ENCODE assay signal across 8 mouse cellular contexts in genomic region chr2:158305948-158306695, GRCm38 (mm10). TPM values are rescaled to one million over a fixed set of nuclear protein-coding genes. Genes with fewer than 3 reads are reported as not detected.
DNase-seq lines count a peak whose midpoint lies in the region; ATAC-seq and TF ChIP-seq lines count a peak whose summit lies in the region.

Gene Lbp (plus strand): TSS chr2:158306493.

- WGBS in heart, embryonic 10.5 days, result 40% methylated on average over 13 of the region's 13 CpGs
- WGBS in forebrain, postnatal 0 days, result 55% methylated on average over 13 of the region's 13 CpGs

- no peak within 1 kb of the TSS for H3K4me2 ChIP-seq in forebrain, postnatal 0 days (ENCODE audit: low read depth)

- H3K36me3 ChIP-seq in heart, embryonic 10.5 days, result no peaks in the 10 kb centered on the region
- H3K36me3 ChIP-seq in forebrain, postnatal 0 days (ENCODE audit: insufficient read depth), result no peaks in the 10 kb centered on the region

- no peaks in the 10 kb centered on the region for H3K27me3 ChIP-seq in heart, embryonic 10.5 days (ENCODE audit: insufficient read depth, poor library complexity, severe bottlenecking)
- H3K27me3 ChIP-seq in forebrain, postnatal 0 days (ENCODE audit: insufficient read depth, low read length), result no peaks in the 10 kb centered on the region

- peak; percentile 20 for DNase-seq in NIH3T3 (ENCODE audit: low read depth)
- DNase-seq in heart, embryonic 10.5 days (ENCODE audit: low spot score), result no peak
- peak; percentile 73 for DNase-seq in kidney, postnatal 10 days
- DNase-seq in lung, postnatal 4 days, result peak; percentile 77 to 85
- peak; percentile 45 for DNase-seq in yolk sac, embryonic 10.5 days (ENCODE audit: low spot score)
- DNase-seq in left cerebral cortex, postnatal 4 days, result no peak
- no peak for DNase-seq in forebrain, postnatal 0 days

- ATAC-seq in common myeloid progenitor, adult 5-6 weeks (replicated peaks; ENCODE audit: low read depth, poor library complexity, severe bottlenecking), result peak; percentile 76
- no peak for ATAC-seq in forebrain, postnatal 0 days

- intact Hi-C loops in left cerebral cortex, postnatal 4 days (cut with DNase I), result no loop called here

- H3K4me1 ChIP-seq in heart, embryonic 10.5 days, result peaks cover 23% of the 10 kb centered on the region
- no peaks in the 10 kb centered on the region for H3K4me1 ChIP-seq in forebrain, postnatal 0 days (ENCODE audit: insufficient read depth)

- H3K9ac ChIP-seq in forebrain, postnatal 0 days, result no peak within 1 kb of the TSS

- no peaks in the 10 kb centered on the region for H3K9me3 ChIP-seq in heart, embryonic 10.5 days
- no peaks in the 10 kb centered on the region for H3K9me3 ChIP-seq in forebrain, postnatal 0 days (ENCODE audit: low read length)

- no peak for TF ChIP-seq CTCF in forebrain, postnatal 0 days (IDR thresholded peaks at IDR 0.05; ENCODE audit: low read depth)

- peak within 1 kb of the TSS; percentile 57 for H3K27ac ChIP-seq in heart, embryonic 10.5 days
- no peak within 1 kb of the TSS for H3K27ac ChIP-seq in forebrain, postnatal 0 days (ENCODE audit: low read depth, low read length)

- H3K4me3 ChIP-seq in heart, embryonic 10.5 days, result peak within 1 kb of the TSS; percentile 23
- no peak within 1 kb of the TSS for H3K4me3 ChIP-seq in forebrain, postnatal 0 days (ENCODE audit: low read depth, low read length)

RNA-seq across cellular contexts. Expression of gene Lbp, which starts in this region (rescaled TPM):
- total RNA-seq in common myeloid progenitor, adult 5-6 weeks (2017), result 34.2 and 47.6 TPM in 2 replicates
- 5.4 and 5.5 TPM in 2 replicates for polyA plus RNA-seq in heart, embryonic 10.5 days (2016; fragmentation: Nextera tagmentation; extraction: Ambion mirVana)
- total RNA-seq in left cerebral cortex, postnatal 4 days (2021), result 1 to 10 TPM; 1.4 to 2.0 TPM
- total RNA-seq in forebrain, postnatal 0 days (2014; rRNA removed), result 4.7 and 5.3 TPM in 2 replicates
- 5.7 and 8.0 TPM in 2 replicates for polyA plus RNA-seq in forebrain, postnatal 0 days (2015; fragmentation: Nextera tagmentation; extraction: Ambion mirVana)

Comparison
In these comparisons a context has a peak if more than half of its experiments do, and no peak if none do; other contexts are left out.
1. DNase-seq: peak in NIH3T3 (single experiment), kidney, postnatal 10 days (single experiment), lung, postnatal 4 days (2 of 2) and yolk sac, embryonic 10.5 days (single experiment); none in heart, embryonic 10.5 days (single experiment), left cerebral cortex, postnatal 4 days (single experiment) and forebrain, postnatal 0 days (single experiment).